8 mouse cellular contexts compared by ENCODE assay signal in the genomic region with DNA sequence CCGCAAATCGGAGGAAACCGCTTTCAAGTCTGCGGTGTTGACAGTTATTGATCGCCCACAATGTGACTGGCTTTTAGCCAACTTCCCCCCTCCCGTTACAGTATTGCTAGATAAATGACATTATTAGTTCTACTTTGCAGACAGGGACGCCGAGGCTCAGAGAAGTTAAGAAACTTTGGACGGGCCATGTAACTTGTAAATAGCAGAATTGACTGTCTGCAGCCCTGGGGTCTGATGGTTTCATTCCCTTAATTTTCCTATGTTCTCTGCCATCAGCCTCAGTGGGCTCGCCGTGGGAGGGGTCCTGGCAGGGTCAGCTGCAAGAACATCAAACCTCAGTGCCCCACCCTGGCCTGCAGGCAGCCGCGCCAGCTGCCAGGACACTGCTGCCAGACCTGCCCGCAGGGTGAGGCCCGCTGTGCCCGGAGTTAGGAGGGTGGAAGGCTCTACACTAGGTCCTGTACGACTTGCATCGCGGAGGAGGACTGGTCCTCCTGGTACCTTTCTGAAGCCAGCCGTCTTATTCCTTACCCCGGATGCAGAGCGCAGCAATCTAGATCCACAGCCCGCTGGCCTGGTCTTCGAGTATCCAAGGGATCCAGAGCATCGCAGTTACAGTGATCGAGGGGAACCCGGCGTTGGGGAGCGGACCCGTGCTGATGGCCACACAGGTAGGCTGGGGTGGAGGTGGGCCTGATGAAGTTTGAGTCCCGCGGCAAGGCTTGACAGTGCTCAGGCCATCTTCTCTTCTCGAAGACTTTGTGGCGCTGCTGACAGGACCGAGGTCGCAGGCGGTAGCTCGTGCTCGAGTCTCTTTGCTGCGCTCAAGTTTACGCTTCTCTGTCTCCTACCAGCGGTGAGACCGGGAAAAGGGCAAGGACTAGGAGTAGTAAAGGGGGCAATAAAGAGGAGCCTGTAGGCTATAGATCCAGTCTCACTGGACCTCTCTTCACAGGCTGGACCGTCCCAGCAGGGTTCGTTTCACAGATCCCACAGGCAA. TPM values are rescaled to one million over a fixed set of nuclear protein-coding genes. Genes with fewer than 3 reads are reported as not detected.
A peak's percentile ranks its signal among the peaks of the same experiment; 100 is the strongest.
DNase-seq lines count a peak whose midpoint lies in the region; ATAC-seq and TF ChIP-seq lines count a peak whose summit lies in the region.

TSS of gene Thpo (minus strand) at position 781 of the 1,000 bp plus-strand sequence.

- peak within 1 kb of the TSS; percentile 69 for H3K4me3 ChIP-seq in kidney, embryonic 14.5 days (ENCODE audit: low read length)
- H3K4me3 ChIP-seq in forebrain, embryonic 16.5 days (replicated peaks; ENCODE audit: low read length): peak within 1 kb of the TSS; percentile 56
- H3K4me3 ChIP-seq in liver, embryonic 14.5 days (ENCODE audit: insufficient read depth in 1 of 2, low read depth in 2 of 2, low read length in 2 of 2): peak within 1 kb of the TSS; percentile 20 to 49

- H3K9ac ChIP-seq in kidney, embryonic 14.5 days (ENCODE audit: low read depth, low read length): peak within 1 kb of the TSS; percentile 77; the same call in 1 of the 2 replicates
- peak within 1 kb of the TSS; percentile 70 for H3K9ac ChIP-seq in forebrain, embryonic 16.5 days (replicated peaks; ENCODE audit: low read depth, low read length)
- no peak within 1 kb of the TSS for H3K9ac ChIP-seq in liver, embryonic 14.5 days (replicated peaks)

- WGBS in kidney, embryonic 14.5 days: 2% methylated on average over 45 of the region's 45 CpGs
- 3% methylated on average over 45 of the region's 45 CpGs for WGBS in forebrain, embryonic 16.5 days
- WGBS in liver, embryonic 14.5 days (ENCODE audit: insufficient replicate concordance): 3% methylated on average over 45 of the region's 45 CpGs

- H3K36me3 ChIP-seq in kidney, embryonic 14.5 days (ENCODE audit: control insufficient read depth, insufficient read depth, low read length): no peaks in the 10 kb centered on the region
- H3K36me3 ChIP-seq in forebrain, embryonic 16.5 days (ENCODE audit: control insufficient read depth, insufficient read depth): no peaks in the 10 kb centered on the region
- H3K36me3 ChIP-seq in liver, embryonic 14.5 days (replicated peaks; ENCODE audit: control insufficient read depth, insufficient read depth, low read depth): no peaks in the 10 kb centered on the region

- TF ChIP-seq CTCF in liver, embryonic 14.5 days (IDR thresholded peaks at IDR 0.05; ENCODE audit: low read depth): 0 out of 2 replicates have a peak, but pooled peaks have one; percentile 2

- no peak within 1 kb of the TSS for H3K27ac ChIP-seq in kidney, embryonic 14.5 days (ENCODE audit: low read depth, low read length)
- H3K27ac ChIP-seq in forebrain, embryonic 16.5 days (ENCODE audit: low read length): no peak within 1 kb of the TSS
- no peak within 1 kb of the TSS for H3K27ac ChIP-seq in liver, embryonic 14.5 days

- no peak for TF ChIP-seq EP300 in liver, embryonic 14.5 days (IDR thresholded peaks at IDR 0.05; ENCODE audit: low read depth)

- no peaks in the 10 kb centered on the region for H3K9me3 ChIP-seq in kidney, embryonic 14.5 days (ENCODE audit: control insufficient read depth, low read length)
- no peaks in the 10 kb centered on the region for H3K9me3 ChIP-seq in forebrain, embryonic 16.5 days (ENCODE audit: control insufficient read depth, low read length)
- H3K9me3 ChIP-seq in liver, embryonic 14.5 days (ENCODE audit: control insufficient read depth, low read length): no peaks in the 10 kb centered on the region

- no peak for DNase-seq in kidney, postnatal 14 days
- DNase-seq in cerebellum, postnatal 10 days: peak; percentile 67 to 68
- DNase-seq in liver, embryonic 14.5 days (ENCODE audit: low read depth in 3 of 3, low spot score in 3 of 3): no peak
- DNase-seq in yolk sac, embryonic 10.5 days (ENCODE audit: low spot score): no peak
- no peak for DNase-seq in spleen, adult 18-20 months
- DNase-seq in spleen, postnatal 36 days (ENCODE audit: low spot score in 2 of 2): no peak

- no peak for ATAC-seq in kidney, embryonic 14.5 days (ENCODE audit: low FRiP score, low TSS enrichment)
- ATAC-seq in forebrain, embryonic 16.5 days: no peak
- ATAC-seq in liver, embryonic 14.5 days (ENCODE audit: insufficient read depth): no peak

- peaks cover 16% of the 10 kb centered on the region; the same call in 1 of the 2 replicates for H3K4me1 ChIP-seq in kidney, embryonic 14.5 days (ENCODE audit: control insufficient read depth, insufficient read depth, low read length)
- peaks cover 15% of the 10 kb centered on the region for H3K4me1 ChIP-seq in forebrain, embryonic 16.5 days (replicated peaks; ENCODE audit: control insufficient read depth, insufficient read depth, low read length)
- 0 out of 4 replicates have a peak, but pooled peaks cover 0 to 2% of the 10 kb centered on the region in 2 experiments for H3K4me1 ChIP-seq in liver, embryonic 14.5 days (replicated peaks; ENCODE audit: control insufficient read depth in 2 of 2, insufficient read depth in 2 of 2, low read length in 1 of 2)

- peaks cover 21% of the 10 kb centered on the region for H3K27me3 ChIP-seq in kidney, embryonic 14.5 days (ENCODE audit: control insufficient read depth, insufficient read depth, low read length)
- peaks cover 17% of the 10 kb centered on the region for H3K27me3 ChIP-seq in forebrain, embryonic 16.5 days (replicated peaks; ENCODE audit: control insufficient read depth, insufficient read depth, low read length)
- peaks cover 53% of the 10 kb centered on the region for H3K27me3 ChIP-seq in liver, embryonic 14.5 days (ENCODE audit: control insufficient read depth, insufficient read depth, low read length)

- peak within 1 kb of the TSS; percentile 99 for H3K4me2 ChIP-seq in kidney, embryonic 14.5 days (replicated peaks; ENCODE audit: low read depth, low read length)
- peak within 1 kb of the TSS; percentile 78 for H3K4me2 ChIP-seq in forebrain, embryonic 16.5 days (ENCODE audit: low read length)
- H3K4me2 ChIP-seq in liver, embryonic 14.5 days (ENCODE audit: low read depth): peak within 1 kb of the TSS; percentile 62

RNA-seq across cellular contexts. Expression of gene Thpo, which starts in this region (rescaled TPM):
- polyA plus RNA-seq in kidney, embryonic 14.5 days (2014; fragmentation: Nextera tagmentation; extraction: Ambion mirVana): 0.89 and 1.2 TPM in 2 replicates
- 0.83 and 1.5 TPM in 2 replicates for polyA plus RNA-seq in forebrain, embryonic 16.5 days (2015; fragmentation: Nextera tagmentation; extraction: Ambion mirVana)
- polyA plus RNA-seq in liver, embryonic 14.5 days (2012; rRNA removed): 2.8 and 3.6 TPM in 2 replicates
- 3.6 and 3.7 TPM in 2 replicates for polyA plus RNA-seq in liver, embryonic 14.5 days (2014; fragmentation: Nextera tagmentation; extraction: Ambion mirVana)

Comparison
In these comparisons a context has a peak if more than half of its experiments do, and no peak if none do; other contexts are left out.
1. DNase-seq: peak in cerebellum, postnatal 10 days (2 of 2); none in kidney, postnatal 14 days (single experiment), liver, embryonic 14.5 days (0 of 3), yolk sac, embryonic 10.5 days (single experiment), spleen, adult 18-20 months (0 of 2) and spleen, postnatal 36 days (0 of 2).
2. Peak in every context shown above with its lines, with median percentiles within 50 percentile points of each other: H3K4me2 ChIP-seq and H3K4me3 ChIP-seq.